Mouse (Mus musculus) kidney, postnatal 25 days (tissue): ENCODE measurements around the gene Col24a1.

ENCODE experiments used
- DNase-seq, 2 experiments: peaks; one replicate each; pipeline ENCODE4 v3.0.0; 2021; ENCODE audit warnings: mixed read lengths in 2 of 2

The Col24a1 gene

GRCm38 (mm10) chr3:145292337-145293134 is at the start of gene Col24a1:
Gene Col24a1, plus strand, starts transcription at chr3:145292472.
- DNase-seq = peak in 1 of 2 experiments; percentile 3

- DNase-seq = no peak
Measured at GRCm38 (mm10) chr3:145248040-145248439, 44.2 kb upstream of the Col24a1 start.

GRCm38 (mm10) chr3:145253066-145253465 is 39.2 kb upstream of the Col24a1 start:
- DNase-seq = peak; percentile 12 to 45

GRCm38 (mm10) chr3:145254764-145255396 is 37.4 kb upstream of the Col24a1 start:
- no peak for DNase-seq

- no peak for DNase-seq
Measured at GRCm38 (mm10) chr3:145256647-145257046, 35.6 kb upstream of the Col24a1 start.

GRCm38 (mm10) chr3:145259678-145260077 is 32.6 kb upstream of the Col24a1 start:
- DNase-seq = no peak

- no peak for DNase-seq
Measured at GRCm38 (mm10) chr3:145263131-145263530, 29.1 kb upstream of the Col24a1 start.

GRCm38 (mm10) chr3:145268066-145268465 is 24.2 kb upstream of the Col24a1 start:
- DNase-seq = no peak

GRCm38 (mm10) chr3:145274191-145274590 is 18.1 kb upstream of the Col24a1 start:
- DNase-seq = no peak

GRCm38 (mm10) chr3:145293207-145293606 is 935 bp downstream of the Col24a1 start:
- peak in 1 of 2 experiments; percentile 15 for DNase-seq

- DNase-seq = no peak
Measured at GRCm38 (mm10) chr3:145293623-145294307, 1.5 kb downstream of the Col24a1 start.

- DNase-seq = no peak
Measured at GRCm38 (mm10) chr3:145299980-145300591, 7.8 kb downstream of the Col24a1 start.

- no peak for DNase-seq
Measured at GRCm38 (mm10) chr3:145305311-145305710, 13.0 kb downstream of the Col24a1 start.

- no peak for DNase-seq
Measured at GRCm38 (mm10) chr3:145307209-145307608, 14.9 kb downstream of the Col24a1 start.

- no peak for DNase-seq
Measured at GRCm38 (mm10) chr3:145320587-145321274, 28.5 kb downstream of the Col24a1 start.

GRCm38 (mm10) chr3:145325402-145325801 is 33.1 kb downstream of the Col24a1 start:
- DNase-seq = no peak

GRCm38 (mm10) chr3:145331642-145332041 is 39.4 kb downstream of the Col24a1 start:
- no peak for DNase-seq

GRCm38 (mm10) chr3:145334046-145334445 is 41.8 kb downstream of the Col24a1 start:
- DNase-seq = no peak

GRCm38 (mm10) chr3:145337161-145337560 is 44.9 kb downstream of the Col24a1 start:
- peak in 1 of 2 experiments; percentile 61 for DNase-seq

- DNase-seq = no peak
Measured at GRCm38 (mm10) chr3:145339851-145340499, 47.7 kb downstream of the Col24a1 start.

GRCm38 (mm10) chr3:145348690-145349089 is 56.4 kb downstream of the Col24a1 start:
- DNase-seq = no peak

- no peak for DNase-seq
Measured at GRCm38 (mm10) chr3:145353951-145354350, 61.7 kb downstream of the Col24a1 start.
